Mouse (Mus musculus) B cell, adult 2 months (primary cell): Measurements from ENCODE around the gene Smad3.

Experiments
- DNase-seq, 2 experiments: peaks; one replicate each; pipeline ENCODE4 v3.0.0; 2022

Smad3 gene

GRCm38 (mm10) chr9:63757865-63758440 lies at the start of gene Smad3:
Gene Smad3 (minus strand): TSS chr9:63757994.
- peak; percentile 78 to 82 for DNase-seq

GRCm38 (mm10) chr9:63804847-63805246 lies 47.1 kb upstream of the Smad3 start:
- DNase-seq, result no peak

- no peak for DNase-seq
Observed at GRCm38 (mm10) chr9:63803181-63803591, 45.4 kb upstream of the Smad3 start.

- DNase-seq, result no peak
Observed at GRCm38 (mm10) chr9:63802504-63802903, 44.7 kb upstream of the Smad3 start.

GRCm38 (mm10) chr9:63802080-63802479 lies 44.3 kb upstream of the Smad3 start:
- DNase-seq, result no peak

- no peak for DNase-seq
Observed at GRCm38 (mm10) chr9:63796429-63796828, 38.6 kb upstream of the Smad3 start.

GRCm38 (mm10) chr9:63793731-63794495 lies 36.1 kb upstream of the Smad3 start:
- DNase-seq, result no peak

GRCm38 (mm10) chr9:63791716-63792115 lies 33.9 kb upstream of the Smad3 start:
- DNase-seq, result no peak

GRCm38 (mm10) chr9:63791275-63791674 lies 33.5 kb upstream of the Smad3 start:
- DNase-seq, result no peak

- DNase-seq, result no peak
Observed at GRCm38 (mm10) chr9:63790222-63790621, 32.4 kb upstream of the Smad3 start.

GRCm38 (mm10) chr9:63789386-63789785 lies 31.6 kb upstream of the Smad3 start:
- DNase-seq, result no peak

GRCm38 (mm10) chr9:63787606-63788005 lies 29.8 kb upstream of the Smad3 start:
- DNase-seq, result no peak

- DNase-seq, result no peak
Observed at GRCm38 (mm10) chr9:63787086-63787485, 29.3 kb upstream of the Smad3 start.

GRCm38 (mm10) chr9:63786026-63786670 lies 28.4 kb upstream of the Smad3 start:
- DNase-seq, result no peak

- peak; percentile 23 to 31 for DNase-seq
Observed at GRCm38 (mm10) chr9:63785492-63785891, 27.7 kb upstream of the Smad3 start.

GRCm38 (mm10) chr9:63784597-63784996 lies 26.8 kb upstream of the Smad3 start:
- DNase-seq, result no peak

GRCm38 (mm10) chr9:63782744-63783143 lies 24.9 kb upstream of the Smad3 start:
- no peak for DNase-seq

GRCm38 (mm10) chr9:63781714-63782464 lies 24.1 kb upstream of the Smad3 start:
- DNase-seq, result no peak

- DNase-seq, result peak in 1 of 2 experiments; percentile 11
Observed at GRCm38 (mm10) chr9:63779950-63780887, 22.4 kb upstream of the Smad3 start.

- no peak for DNase-seq
Observed at GRCm38 (mm10) chr9:63776735-63777134, 18.9 kb upstream of the Smad3 start.

GRCm38 (mm10) chr9:63774854-63775483 lies 17.2 kb upstream of the Smad3 start:
- DNase-seq, result no peak

GRCm38 (mm10) chr9:63772452-63772851 lies 14.7 kb upstream of the Smad3 start:
- DNase-seq, result no peak
